Mouse (Mus musculus) MEL (cell line): ENCODE measurements around the gene Hkdc1.

ENCODE experiments used
- CTCF ChIP-seq, 3 experiments: IDR thresholded peaks in 2 of 3; conservative IDR thresholded peaks in 1 of 3; 2 replicates each; pipeline ENCODE4 v1.5.1; 2011 to 2012; ENCODE audit warnings: low read length in 3 of 3, low read depth in 2 of 3, mild to moderate bottlenecking in 2 of 3, improper control_type of control experiment in 1 of 3, inconsistent platforms in 1 of 3, mixed read lengths in 1 of 3, moderate library complexity in 1 of 3; ENCODE audit not compliant: control insufficient read depth in 1 of 3, insufficient read depth in 1 of 3, poor library complexity in 1 of 3, severe bottlenecking in 1 of 3
- POLR2A ChIP-seq, 2 experiments: IDR thresholded peaks; 2 replicates each; pipeline ENCODE4 v1.6.1; 2011 to 2012; ENCODE audit warnings: low read length in 2 of 2, mild to moderate bottlenecking in 2 of 2, control low read depth in 1 of 2, improper control_type of control experiment in 1 of 2, low read depth in 1 of 2, moderate library complexity in 1 of 2; ENCODE audit not compliant: control insufficient read depth in 1 of 2, insufficient read depth in 1 of 2, poor library complexity in 1 of 2
- POLR2AphosphoS2 ChIP-seq: IDR thresholded peaks from 2 replicates; pipeline ENCODE4 v1.6.1; 2011; ENCODE audit warnings: low read length, improper control_type of control experiment
- RCOR1 ChIP-seq: IDR thresholded peaks from 2 replicates; pipeline ENCODE4 v1.6.1; 2012; ENCODE audit warnings: low read depth, mild to moderate bottlenecking, inconsistent platforms, low read length, improper control_type of control experiment
- SIN3A ChIP-seq: IDR thresholded peaks from 2 replicates; pipeline ENCODE4 v1.6.1; 2012; ENCODE audit warnings: low read length, improper control_type of control experiment, inconsistent platforms
- SMC3 ChIP-seq: IDR thresholded peaks from 2 replicates; pipeline ENCODE4 v1.6.1; 2011; ENCODE audit warnings: low read depth, low read length, improper control_type of control experiment

DNA sequence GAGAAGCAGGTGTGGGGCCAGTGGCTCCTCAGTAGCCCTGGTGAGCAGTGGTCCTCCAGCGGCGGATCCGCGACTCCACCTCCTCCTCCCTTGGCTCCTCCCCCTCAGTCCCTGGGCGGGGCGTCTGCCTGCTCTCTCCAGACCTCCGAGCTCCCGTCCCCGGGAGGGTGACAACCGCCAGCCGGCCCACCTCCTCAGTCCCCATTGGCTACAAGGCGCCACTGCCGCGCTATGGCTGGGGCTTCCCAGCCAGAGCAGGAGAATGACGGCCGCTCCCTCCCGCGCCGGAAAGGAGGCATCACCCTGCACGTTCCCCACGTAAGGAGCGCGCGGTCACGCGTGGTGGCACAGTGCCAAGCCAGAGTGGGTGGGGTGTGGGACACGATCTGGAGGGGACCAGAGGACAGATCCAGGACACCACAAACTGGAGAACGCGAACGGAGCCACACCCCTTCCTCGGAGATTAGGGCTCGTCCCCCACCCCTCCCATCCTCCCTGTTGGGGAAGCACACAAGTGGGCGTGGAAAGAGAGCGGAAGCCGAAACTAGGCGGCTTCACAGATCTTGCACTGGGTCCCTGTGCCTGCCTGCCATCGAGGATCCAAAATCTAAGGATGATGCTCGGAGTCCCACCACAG, 82.1 kb downstream of the Hkdc1 start:
- no peak for TF ChIP-seq RCOR1
- TF ChIP-seq SIN3A, result peak; percentile 87
- TF ChIP-seq SMC3, result no peak
- 0 out of 2 replicates have a peak, but pooled peaks have one; percentile 45 for TF ChIP-seq POLR2AphosphoS2
- TF ChIP-seq CTCF (IDR thresholded peaks at IDR 0.05 in 2 of 3, conservative IDR thresholded peaks at IDR 0.05 in 1 of 3; ENCODE audit: control insufficient read depth in 1 of 3, insufficient read depth in 1 of 3, low read depth in 2 of 3, low read length in 3 of 3, poor library complexity in 1 of 3, severe bottlenecking in 1 of 3), result no peak
- TF ChIP-seq POLR2A (IDR thresholded peaks at IDR 0.05; ENCODE audit: control insufficient read depth in 1 of 2, insufficient read depth in 1 of 2, low read depth in 1 of 2, low read length in 2 of 2, poor library complexity in 1 of 2), result peak; percentile 60 to 64
